21 mouse cellular contexts compared by ENCODE assay signal in genomic region chr17:79898156-79898746, GRCm38 (mm10). TPM values are rescaled to one million over a fixed set of nuclear protein-coding genes. Genes with fewer than 3 reads are reported as not detected.
DNase-seq lines count a peak whose midpoint lies in the region; TF ChIP-seq lines count a peak whose summit lies in the region.
"Had no signal": no experiment of that assay in that cellular context is flagged by ENCODE, and none has a peak within 500 bp of the region (broad histone marks: within the 10 kb centered on the region; RNA-seq: fewer than 3 reads in every experiment).

No protein-coding gene starts in this region.

- TF ChIP-seq EP300 in MEL (IDR thresholded peaks at IDR 0.05; ENCODE audit: low read depth in 1 of 2, low read length in 2 of 2): no peak

- H3K9me3 ChIP-seq in MEL (replicated peaks; ENCODE audit: insufficient read depth, low read length): no peaks in the 10 kb centered on the region
- H3K9me3 ChIP-seq: embryonic facial prominence, embryonic 12.5 days; forebrain, embryonic 12.5 days; G1E; heart, embryonic 15.5 days; hindbrain, embryonic 10.5 days had no signal

- no peak for TF ChIP-seq RAD21 in MEL (IDR thresholded peaks at IDR 0.05; ENCODE audit: low read depth, low read length)

- H3K4me1 ChIP-seq in MEL (ENCODE audit: control insufficient read depth in 1 of 2, insufficient read depth in 2 of 2, low read length in 2 of 2): peaks cover 9 to 31% of the 10 kb centered on the region in 2 experiments

- peak; percentile 85 for DNase-seq in heart, adult 11 months
- no peak for DNase-seq in heart, adult 8-10 months (ENCODE audit: low spot score)
- DNase-seq in MEL (ENCODE audit: low read depth, low spot score) (no peak), ZHBTc4 (ENCODE audit: low read depth, low spot score) (peak; percentile 8)
- no peak for DNase-seq in adrenal gland, postnatal 36 days
- no peak for DNase-seq in urinary bladder, postnatal 25 days (ENCODE audit: low spot score)
- no peak for DNase-seq in thymus, adult 18-20 months
- DNase-seq: adrenal gland, postnatal 10 days; cerebellum, adult 11-12 months; cerebellum, adult 9-10 months; cerebellum, postnatal 25 days; forebrain, postnatal 0 days; gastrocnemius, postnatal 36 days; heart, adult 18-20 months; heart, postnatal 14 days had no signal

- no peak for TF ChIP-seq POLR2A in MEL (IDR thresholded peaks at IDR 0.05; ENCODE audit: control insufficient read depth in 1 of 2, insufficient read depth in 1 of 2, low read depth in 1 of 2, low read length in 2 of 2, poor library complexity in 1 of 2)

- no peak for TF ChIP-seq CTCF in MEL (IDR thresholded peaks at IDR 0.05 in 2 of 3, conservative IDR thresholded peaks at IDR 0.05 in 1 of 3; ENCODE audit: control insufficient read depth in 1 of 3, insufficient read depth in 1 of 3, low read depth in 2 of 3, low read length in 3 of 3, poor library complexity in 1 of 3, severe bottlenecking in 1 of 3)

- 0 out of 2 replicates have a peak overlapping the region, but pooled peaks have one; percentile 1 for H3K27ac ChIP-seq in MEL (ENCODE audit: control insufficient read depth, low read depth, low read length)
- H3K27ac ChIP-seq: embryonic facial prominence, embryonic 12.5 days; forebrain, embryonic 12.5 days; heart, embryonic 15.5 days; hindbrain, embryonic 10.5 days; hindbrain, embryonic 14.5 days had no signal

- no peaks in the 10 kb centered on the region for H3K27me3 ChIP-seq in MEL (ENCODE audit: control insufficient read depth in 1 of 2, insufficient read depth in 2 of 2, low read length in 2 of 2)

- H3K9ac ChIP-seq in MEL (ENCODE audit: control insufficient read depth, low read depth, low read length, poor library complexity, severe bottlenecking): no peak overlapping the region
- H3K9ac ChIP-seq: embryonic facial prominence, embryonic 12.5 days; forebrain, embryonic 12.5 days; forebrain, postnatal 0 days; heart, embryonic 15.5 days; hindbrain, embryonic 14.5 days had no signal

- peaks cover 0 to 27% of the 10 kb centered on the region in 2 experiments; a peak in 2 of 4 replicates for H3K36me3 ChIP-seq in MEL (ENCODE audit: control insufficient read depth in 1 of 2, insufficient read depth in 2 of 2, low read length in 2 of 2)
- H3K36me3 ChIP-seq: embryonic facial prominence, embryonic 12.5 days; forebrain, embryonic 12.5 days; heart, embryonic 15.5 days; hindbrain, embryonic 10.5 days had no signal

- H3K79me2 ChIP-seq in MEL (ENCODE audit: control insufficient read depth, insufficient read depth, low read length, poor library complexity): peaks cover 24% of the 10 kb centered on the region

- H3K4me3 ChIP-seq in MEL (ENCODE audit: control insufficient read depth in 1 of 2, insufficient read depth in 1 of 2, low read depth in 2 of 2, low read length in 2 of 2): peak overlapping the region in 1 of 2 experiments; percentile 54; a peak in 1 of 4 replicates
- H3K4me3 ChIP-seq: embryonic facial prominence, embryonic 12.5 days; forebrain, embryonic 12.5 days; heart, embryonic 15.5 days; hindbrain, embryonic 10.5 days had no signal

TF ChIP-seq in MEL, 35 proteins besides CTCF, POLR2A, EP300 and RAD21:
- TF ChIP-seq ETS1 (IDR thresholded peaks at IDR 0.05; ENCODE audit: low read depth, low read length): no peak
- TF ChIP-seq MAX (IDR thresholded peaks at IDR 0.05; ENCODE audit: low read length): no peak
- no peak for TF ChIP-seq CHD1 (IDR thresholded peaks at IDR 0.05; ENCODE audit: low read depth, low read length)
- TF ChIP-seq MYB (IDR thresholded peaks at IDR 0.05; ENCODE audit: low read depth, low read length): no peak
- TF ChIP-seq USF1 (IDR thresholded peaks at IDR 0.05; ENCODE audit: low read depth, low read length): no peak
- TF ChIP-seq MYC (IDR thresholded peaks at IDR 0.05; ENCODE audit: low read depth, low read length): no peak

RNA-seq across cellular contexts. Expression of gene Atl2, which starts 2.3 kb away (rescaled TPM):
- 10 to 100 TPM; 31.8 to 33.7 (median 32.1) TPM for total RNA-seq in heart, adult 8-10 months (2022)
- 28.9 and 29.5 TPM in 2 replicates for total RNA-seq in MEL (2012; rRNA removed)
- polyA plus RNA-seq in MEL (2012; ENCODE audit: insufficient read depth in 1 of 2, insufficient read length in 2 of 2, low read depth in 1 of 2, low replicate concordance in 2 of 2, missing spikeins in 1 of 2): 100 to 1,000 TPM in 1 of 2 experiments, 10 to 100 TPM in 1; 43.3 to 118 TPM
- total RNA-seq in adrenal gland, postnatal 36 days (2021): 100 to 1,000 TPM in 1 of 2 experiments, 10 to 100 TPM in 1; 52.9 to 113 TPM

Comparison
In these comparisons a context has a peak if more than half of its experiments do, and no peak if none do; other contexts are left out.
1. DNase-seq: peak in heart, adult 11 months (single experiment) and ZHBTc4 (single experiment); none in heart, adult 8-10 months (single experiment), MEL (single experiment), adrenal gland, postnatal 36 days (0 of 2), urinary bladder, postnatal 25 days (single experiment) and thymus, adult 18-20 months (0 of 2).